Mouse (Mus musculus): ENCODE measurements at regions not wholly inside any gene's neighbourhood (a gene's known extent, or its start where the extent isn't known, plus 50 kb on each side); places are given as distances from the start of the nearest gene placed in this dataset.

GRCm38 (mm10) chr5:42687176-42687575 is 545.8 kb upstream of the Cpeb2 start:
- no peak overlapping the region for H3K4me3 ChIP-seq (ENCODE audit: low read length)
- no peak overlapping the region for H3K9ac ChIP-seq (replicated peaks; ENCODE audit: low read length)
- no peaks in the 10 kb centered on the region for H3K27me3 ChIP-seq (ENCODE audit: insufficient read depth, low read length)
- no peak for ATAC-seq
- H3K4me1 ChIP-seq (ENCODE audit: insufficient read depth, low read length): no peaks in the 10 kb centered on the region
- no peak for DNase-seq (ENCODE audit: low spot score)
- no peak overlapping the region for H3K4me2 ChIP-seq (ENCODE audit: low read depth, low read length)
- TF ChIP-seq CTCF (IDR thresholded peaks at IDR 0.05; ENCODE audit: low read depth): no peak
- no peak overlapping the region for H3K27ac ChIP-seq
- no peaks in the 10 kb centered on the region for H3K36me3 ChIP-seq (ENCODE audit: insufficient read depth, low read length)
- no peaks in the 10 kb centered on the region for H3K9me3 ChIP-seq (ENCODE audit: low read length)
